Mouse (Mus musculus): ENCODE measurements at regions not wholly inside any gene's neighbourhood (a gene's known extent, or its start where the extent isn't known, plus 50 kb on each side); places are given as distances from the start of the nearest gene placed in this dataset.

DNA sequence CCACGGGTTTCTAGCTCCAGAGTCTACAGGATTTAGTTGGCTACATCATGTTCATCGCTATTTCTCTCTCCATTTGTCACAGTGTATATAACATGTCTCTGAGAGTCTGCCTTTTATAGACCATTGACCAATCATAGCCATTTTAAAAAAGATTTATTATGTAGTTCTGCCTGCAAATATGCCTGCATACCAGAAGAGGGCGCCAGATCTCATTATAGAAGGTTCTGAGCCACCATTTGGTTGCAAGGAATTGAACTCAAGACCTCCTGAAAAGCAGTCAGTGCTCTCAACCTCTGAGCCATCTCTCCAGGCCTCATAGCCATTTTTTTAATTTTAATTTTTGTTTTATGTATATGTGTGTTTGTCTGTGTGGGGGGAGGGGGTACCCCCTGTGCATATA lies 151.7 kb upstream of the Usp9x start:
- TF ChIP-seq ELF1 (IDR thresholded peaks at IDR 0.05; ENCODE audit: low read depth, low read length) (no peak), BHLHE40 (IDR thresholded peaks at IDR 0.05; ENCODE audit: low read depth, low read length) (no peak), CTCF (conservative IDR thresholded peaks at IDR 0.05 in 1 of 2, IDR thresholded peaks at IDR 0.05 in 1 of 2; ENCODE audit: low read depth in 2 of 2, low read length in 2 of 2) (peak; percentile 26 to 54; a peak in 3 of 4 replicates), TCF12 (IDR thresholded peaks at IDR 0.05; ENCODE audit: low read depth, low read length) (no peak), ZKSCAN1 (IDR thresholded peaks at IDR 0.05; ENCODE audit: borderline replicate concordance, low read depth, low read length) (no peak), POLR2A (IDR thresholded peaks at IDR 0.05; ENCODE audit: low read depth, low read length) (no peak), CHD2 (IDR thresholded peaks at IDR 0.05; ENCODE audit: low read length) (no peak), SIN3A (IDR thresholded peaks at IDR 0.05; ENCODE audit: low read length) (no peak), NELFE (IDR thresholded peaks at IDR 0.05; ENCODE audit: low read depth, low read length) (no peak), EP300 (IDR thresholded peaks at IDR 0.05; ENCODE audit: low read length) (no peak), GABPA (IDR thresholded peaks at IDR 0.05; ENCODE audit: insufficient replicate concordance, low read depth, low read length) (no peak)
